Mouse (Mus musculus): ENCODE data around the gene Rela. TPM values are rescaled to one million over a fixed set of nuclear protein-coding genes. Genes with fewer than 3 reads are reported as not detected.

Gene Rela
- polyA plus RNA-seq, 1 experiment from 2014 or later: 37.0 TPM

GRCm38 (mm10) chr19:5607705-5608410 lies 29.4 kb upstream of the Rela start:
- no peak overlapping the region for H3K27ac ChIP-seq (ENCODE audit: low read length)
- H3K36me3 ChIP-seq (ENCODE audit: control insufficient read depth, insufficient read depth): peaks cover 39% of the 10 kb centered on the region
- no peak for ATAC-seq
- no peak overlapping the region for H3K9ac ChIP-seq (replicated peaks; ENCODE audit: low read depth, low read length)
- H3K4me2 ChIP-seq (ENCODE audit: low read length): no peak overlapping the region
- no peaks in the 10 kb centered on the region for H3K27me3 ChIP-seq (replicated peaks; ENCODE audit: control insufficient read depth, insufficient read depth, low read length)
- H3K4me3 ChIP-seq (replicated peaks; ENCODE audit: low read length): no peak overlapping the region
- no peaks in the 10 kb centered on the region for H3K9me3 ChIP-seq (ENCODE audit: control insufficient read depth, low read length)
- H3K4me1 ChIP-seq (replicated peaks; ENCODE audit: control insufficient read depth, insufficient read depth, low read length): peaks cover 31% of the 10 kb centered on the region
- WGBS: 93% methylated on average over 26 of the region's 26 CpGs

GRCm38 (mm10) chr19:5608707-5609106 lies 28.6 kb upstream of the Rela start:
- Histone ChIP-seq H3K27me3 (replicated peaks; ENCODE audit: control insufficient read depth, insufficient read depth, low read length) (no peaks in the 10 kb centered on the region), H3K9me3 (ENCODE audit: control insufficient read depth, low read length) (no peaks in the 10 kb centered on the region), H3K36me3 (ENCODE audit: control insufficient read depth, insufficient read depth) (peaks cover 35% of the 10 kb centered on the region), H3K4me3 (replicated peaks; ENCODE audit: low read length) (peak overlapping the region; percentile 78), H3K4me2 (ENCODE audit: low read length) (peak overlapping the region; percentile 69), H3K9ac (replicated peaks; ENCODE audit: low read depth, low read length) (no peak overlapping the region), H3K27ac (ENCODE audit: low read length) (no peak overlapping the region), H3K4me1 (replicated peaks; ENCODE audit: control insufficient read depth, insufficient read depth, low read length) (peaks cover 23% of the 10 kb centered on the region)
- no peak for ATAC-seq
- 95% methylated on average over 13 of the region's 13 CpGs for WGBS

GRCm38 (mm10) chr19:5609171-5609546 lies 28.1 kb upstream of the Rela start:
- peaks cover 20% of the 10 kb centered on the region for H3K4me1 ChIP-seq (replicated peaks; ENCODE audit: control insufficient read depth, insufficient read depth, low read length)
- peak overlapping the region; percentile 98 for H3K27ac ChIP-seq (ENCODE audit: low read length)
- peak overlapping the region; percentile 78 for H3K4me3 ChIP-seq (replicated peaks; ENCODE audit: low read length)
- 59% methylated on average over 10 of the region's 10 CpGs for WGBS
- H3K27me3 ChIP-seq (replicated peaks; ENCODE audit: control insufficient read depth, insufficient read depth, low read length): no peaks in the 10 kb centered on the region; the same call in 1 of the 2 replicates
- peaks cover 32% of the 10 kb centered on the region for H3K36me3 ChIP-seq (ENCODE audit: control insufficient read depth, insufficient read depth)
- ATAC-seq: no peak
- H3K9ac ChIP-seq (replicated peaks; ENCODE audit: low read depth, low read length): peak overlapping the region; percentile 94
- no peaks in the 10 kb centered on the region for H3K9me3 ChIP-seq (ENCODE audit: control insufficient read depth, low read length)
- peak overlapping the region; percentile 69 for H3K4me2 ChIP-seq (ENCODE audit: low read length)

GRCm38 (mm10) chr19:5609547-5610404 lies 27.5 kb upstream of the Rela start, which contains the start of gene Kat5:
Gene Kat5 (minus strand): TSS chr19:5610237.
- peak within 1 kb of the TSS; percentile 98 for H3K27ac ChIP-seq (ENCODE audit: low read length)
- under 1% methylated on average over 53 of the region's 55 CpGs for WGBS
- H3K9ac ChIP-seq (replicated peaks; ENCODE audit: low read depth, low read length): peak within 1 kb of the TSS; percentile 94

GRCm38 (mm10) chr19:5611973-5612372 lies 25.3 kb upstream of the Rela start:
- Histone ChIP-seq H3K4me1 (replicated peaks; ENCODE audit: control insufficient read depth, insufficient read depth, low read length) (peaks cover 20% of the 10 kb centered on the region), H3K27me3 (replicated peaks; ENCODE audit: control insufficient read depth, insufficient read depth, low read length) (no peaks in the 10 kb centered on the region; the same call in 1 of the 2 replicates), H3K27ac (ENCODE audit: low read length) (no peak overlapping the region), H3K9me3 (ENCODE audit: control insufficient read depth, low read length) (no peaks in the 10 kb centered on the region), H3K9ac (replicated peaks; ENCODE audit: low read depth, low read length) (no peak overlapping the region), H3K4me2 (ENCODE audit: low read length) (no peak overlapping the region), H3K36me3 (ENCODE audit: control insufficient read depth, insufficient read depth) (peaks cover 9% of the 10 kb centered on the region), H3K4me3 (replicated peaks; ENCODE audit: low read length) (no peak overlapping the region)
- 74% methylated on average over 1 of the region's 1 CpGs for WGBS
- no peak for ATAC-seq

More at GRCm38 (mm10) chr19:5609547-5610404, 27.5 kb upstream of the Rela start, which contains the start of gene Kat5:
- no peaks in the 10 kb centered on the region; the same call in 1 of the 2 replicates for H3K27me3 ChIP-seq (replicated peaks; ENCODE audit: control insufficient read depth, insufficient read depth, low read length)
- peak; percentile 95 for ATAC-seq
- H3K4me3 ChIP-seq (replicated peaks; ENCODE audit: low read length): peak within 1 kb of the TSS; percentile 78
- peak within 1 kb of the TSS; percentile 69 for H3K4me2 ChIP-seq (ENCODE audit: low read length)
- H3K4me1 ChIP-seq (replicated peaks; ENCODE audit: control insufficient read depth, insufficient read depth, low read length): peaks cover 20% of the 10 kb centered on the region
- no peaks in the 10 kb centered on the region for H3K9me3 ChIP-seq (ENCODE audit: control insufficient read depth, low read length)
- peaks cover 26% of the 10 kb centered on the region for H3K36me3 ChIP-seq (ENCODE audit: control insufficient read depth, insufficient read depth)

- ATAC-seq: no peak
- Histone ChIP-seq H3K4me3 (replicated peaks; ENCODE audit: low read length) (no peak overlapping the region), H3K4me1 (replicated peaks; ENCODE audit: control insufficient read depth, insufficient read depth, low read length) (peaks cover 20% of the 10 kb centered on the region), H3K27me3 (replicated peaks; ENCODE audit: control insufficient read depth, insufficient read depth, low read length) (no peaks in the 10 kb centered on the region; the same call in 1 of the 2 replicates), H3K9me3 (ENCODE audit: control insufficient read depth, low read length) (no peaks in the 10 kb centered on the region), H3K36me3 (ENCODE audit: control insufficient read depth, insufficient read depth) (peaks cover 4% of the 10 kb centered on the region; the same call in 1 of the 2 replicates), H3K4me2 (ENCODE audit: low read length) (no peak overlapping the region), H3K9ac (replicated peaks; ENCODE audit: low read depth, low read length) (no peak overlapping the region), H3K27ac (ENCODE audit: low read length) (no peak overlapping the region)
- 72% methylated on average over 3 of the region's 3 CpGs for WGBS
Observed at GRCm38 (mm10) chr19:5612762-5613411, 24.4 kb upstream of the Rela start.

GRCm38 (mm10) chr19:5614953-5615352 lies 22.3 kb upstream of the Rela start:
- Histone ChIP-seq H3K9me3 (ENCODE audit: control insufficient read depth, low read length) (no peaks in the 10 kb centered on the region), H3K4me3 (replicated peaks; ENCODE audit: low read length) (no peak overlapping the region), H3K27ac (ENCODE audit: low read length) (no peak overlapping the region), H3K9ac (replicated peaks; ENCODE audit: low read depth, low read length) (no peak overlapping the region), H3K4me2 (ENCODE audit: low read length) (no peak overlapping the region), H3K4me1 (replicated peaks; ENCODE audit: control insufficient read depth, insufficient read depth, low read length) (peaks cover 7% of the 10 kb centered on the region), H3K36me3 (ENCODE audit: control insufficient read depth, insufficient read depth) (no peaks in the 10 kb centered on the region), H3K27me3 (replicated peaks; ENCODE audit: control insufficient read depth, insufficient read depth, low read length) (no peaks in the 10 kb centered on the region; the same call in 1 of the 2 replicates)
- 46% methylated on average over 2 of the region's 2 CpGs for WGBS
- ATAC-seq: no peak

- Histone ChIP-seq H3K4me1 (replicated peaks; ENCODE audit: control insufficient read depth, insufficient read depth, low read length) (no peaks in the 10 kb centered on the region), H3K27ac (ENCODE audit: low read length) (no peak overlapping the region), H3K27me3 (replicated peaks; ENCODE audit: control insufficient read depth, insufficient read depth, low read length) (no peaks in the 10 kb centered on the region), H3K4me2 (ENCODE audit: low read length) (no peak overlapping the region), H3K4me3 (replicated peaks; ENCODE audit: low read length) (no peak overlapping the region), H3K9ac (replicated peaks; ENCODE audit: low read depth, low read length) (no peak overlapping the region), H3K9me3 (ENCODE audit: control insufficient read depth, low read length) (no peaks in the 10 kb centered on the region), H3K36me3 (ENCODE audit: control insufficient read depth, insufficient read depth) (no peaks in the 10 kb centered on the region)
- no peak for ATAC-seq
- 87% methylated on average over 4 of the region's 4 CpGs for WGBS
Observed at GRCm38 (mm10) chr19:5620007-5620406, 17.3 kb upstream of the Rela start.

GRCm38 (mm10) chr19:5621884-5622283 lies 15.4 kb upstream of the Rela start:
- Histone ChIP-seq H3K36me3 (ENCODE audit: control insufficient read depth, insufficient read depth) (no peaks in the 10 kb centered on the region), H3K4me2 (ENCODE audit: low read length) (no peak overlapping the region), H3K4me3 (replicated peaks; ENCODE audit: low read length) (no peak overlapping the region), H3K27ac (ENCODE audit: low read length) (no peak overlapping the region), H3K27me3 (replicated peaks; ENCODE audit: control insufficient read depth, insufficient read depth, low read length) (no peaks in the 10 kb centered on the region), H3K4me1 (replicated peaks; ENCODE audit: control insufficient read depth, insufficient read depth, low read length) (no peaks in the 10 kb centered on the region), H3K9me3 (ENCODE audit: control insufficient read depth, low read length) (no peaks in the 10 kb centered on the region), H3K9ac (replicated peaks; ENCODE audit: low read depth, low read length) (no peak overlapping the region)
- ATAC-seq: no peak
- 92% methylated on average over 5 of the region's 5 CpGs for WGBS

All from forebrain, embryonic 16.5 days (tissue).